21 mouse cellular contexts compared by ENCODE assay signal in the genomic region with DNA sequence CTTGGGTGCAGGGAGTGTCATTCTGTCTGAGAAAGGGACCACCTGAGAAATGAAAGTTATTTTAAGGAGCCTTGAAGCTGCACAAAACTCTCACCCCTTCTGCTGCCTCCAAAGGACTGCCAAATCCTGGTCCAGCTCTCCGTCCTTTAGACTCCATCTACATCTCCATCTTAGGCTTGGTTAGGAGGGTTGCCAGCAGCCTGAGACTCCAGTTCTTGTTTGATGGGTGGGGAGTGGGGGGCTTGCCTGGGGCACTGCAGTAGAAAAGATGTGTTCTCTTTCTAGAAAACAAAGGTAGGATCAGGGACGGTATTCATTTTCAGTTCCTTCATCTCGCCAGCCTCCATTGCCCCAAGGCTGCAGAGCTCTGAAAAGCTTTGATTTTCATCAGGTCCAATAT. TPM values are rescaled to one million over a fixed set of nuclear protein-coding genes. Genes with fewer than 3 reads are reported as not detected.
A peak's percentile ranks its signal among the peaks of the same experiment; 100 is the strongest.
DNase-seq lines count a peak whose midpoint lies in the region; ATAC-seq and TF ChIP-seq lines count a peak whose summit lies in the region.
"Had no signal": no experiment of that assay in that cellular context is flagged by ENCODE, and none has a peak within 500 bp of the region (broad histone marks: within the 10 kb centered on the region; RNA-seq: fewer than 3 reads in every experiment).

No protein-coding gene starts in this region.

- H3K27me3 ChIP-seq in kidney, postnatal 0 days (ENCODE audit: insufficient read depth, low read length): 0 out of 2 replicates have a peak, but pooled peaks cover 8% of the 10 kb centered on the region
- peaks cover 98% of the 10 kb centered on the region for H3K27me3 ChIP-seq in intestine, postnatal 0 days (replicated peaks; ENCODE audit: control insufficient read depth, insufficient read depth, low read length)
- peaks cover 17% of the 10 kb centered on the region; the same call in 1 of the 2 replicates for H3K27me3 ChIP-seq in neural tube, embryonic 11.5 days (ENCODE audit: control insufficient read depth, insufficient read depth, low read length)

- intact Hi-C loops in heart, postnatal 36 days (cut with DNase I): no loop called here

- peak overlapping the region; percentile 45 for H3K4me3 ChIP-seq in kidney, postnatal 0 days (replicated peaks; ENCODE audit: low read depth, low read length)
- peak overlapping the region; percentile 39 for H3K4me3 ChIP-seq in intestine, postnatal 0 days (ENCODE audit: low read depth, low read length)
- H3K4me3 ChIP-seq in neural tube, embryonic 11.5 days (ENCODE audit: low read depth, low read length): peak overlapping the region; percentile 66
- H3K4me3 ChIP-seq: embryonic facial prominence, embryonic 10.5 days; left cerebral cortex, adult 2 months; midbrain, embryonic 13.5 days had no signal

- TF ChIP-seq CTCF in kidney, postnatal 0 days (IDR thresholded peaks at IDR 0.05; ENCODE audit: low read depth): no peak
- TF ChIP-seq CTCF in intestine, postnatal 0 days (IDR thresholded peaks at IDR 0.05; ENCODE audit: low read depth): no peak

- H3K4me1 ChIP-seq in kidney, postnatal 0 days (replicated peaks; ENCODE audit: insufficient read depth, low read length): peaks cover 20% of the 10 kb centered on the region; the same call in 1 of the 2 replicates
- H3K4me1 ChIP-seq in intestine, postnatal 0 days (replicated peaks; ENCODE audit: control insufficient read depth, insufficient read depth, low read length): no peaks in the 10 kb centered on the region
- H3K4me1 ChIP-seq in neural tube, embryonic 11.5 days (ENCODE audit: control insufficient read depth, insufficient read depth, low read length): peaks cover 13% of the 10 kb centered on the region; the same call in 1 of the 2 replicates

- peak overlapping the region; percentile 92 for H3K27ac ChIP-seq in kidney, postnatal 0 days
- H3K27ac ChIP-seq in intestine, postnatal 0 days (ENCODE audit: low read depth, low read length): 0 out of 2 replicates have a peak overlapping the region, but pooled peaks have one; percentile 9
- peak overlapping the region; percentile 88 for H3K27ac ChIP-seq in neural tube, embryonic 11.5 days (ENCODE audit: low read depth, low read length)
- H3K27ac ChIP-seq: embryonic facial prominence, embryonic 10.5 days; left cerebral cortex, adult 2 months; macrophage; midbrain, embryonic 13.5 days had no signal

- H3K36me3 ChIP-seq in kidney, postnatal 0 days (ENCODE audit: insufficient read depth, low read length): no peaks in the 10 kb centered on the region
- no peaks in the 10 kb centered on the region for H3K36me3 ChIP-seq in intestine, postnatal 0 days (ENCODE audit: control insufficient read depth, insufficient read depth)
- no peaks in the 10 kb centered on the region for H3K36me3 ChIP-seq in neural tube, embryonic 11.5 days (ENCODE audit: control insufficient read depth, insufficient read depth, low read length)
- H3K36me3 ChIP-seq: embryonic facial prominence, embryonic 10.5 days; midbrain, embryonic 13.5 days had no signal

- no peak for ATAC-seq in kidney, postnatal 0 days (replicated peaks; ENCODE audit: low FRiP score, low read depth)
- ATAC-seq in intestine, postnatal 0 days: no peak
- no peak for ATAC-seq in neural tube, embryonic 11.5 days (ENCODE audit: insufficient read depth, low FRiP score, low TSS enrichment)
- ATAC-seq: CD4-positive, CD25-positive, alpha-beta regulatory T cell, adult 4 months; forebrain, postnatal 0 days; hindbrain, embryonic 16.5 days; midbrain, embryonic 13.5 days had no signal

- peak overlapping the region; percentile 35 for H3K9ac ChIP-seq in kidney, postnatal 0 days (ENCODE audit: low read depth, low read length)
- no peak overlapping the region for H3K9ac ChIP-seq in intestine, postnatal 0 days (ENCODE audit: low read depth, low read length)
- H3K9ac ChIP-seq in neural tube, embryonic 11.5 days (ENCODE audit: low read length): peak overlapping the region; percentile 95
- H3K9ac ChIP-seq: forebrain, postnatal 0 days; lung, embryonic 14.5 days; midbrain, embryonic 13.5 days had no signal

- H3K9me3 ChIP-seq in kidney, postnatal 0 days (replicated peaks; ENCODE audit: low read length): no peaks in the 10 kb centered on the region
- H3K9me3 ChIP-seq in intestine, postnatal 0 days (ENCODE audit: control insufficient read depth): 0 out of 2 replicates have a peak, but pooled peaks cover 2% of the 10 kb centered on the region
- H3K9me3 ChIP-seq in neural tube, embryonic 11.5 days (ENCODE audit: control insufficient read depth, low read length): no peaks in the 10 kb centered on the region
- H3K9me3 ChIP-seq: embryonic facial prominence, embryonic 10.5 days; midbrain, embryonic 13.5 days had no signal

- DNase-seq in kidney, postnatal 0 days (ENCODE audit: low spot score): no peak
- DNase-seq in kidney, adult 8-10 months: no peak
- DNase-seq in neural tube, embryonic 11.5 days (ENCODE audit: low spot score): no peak
- DNase-seq in heart, postnatal 36 days: no peak
- DNase-seq in ovary, postnatal 14 days (ENCODE audit: low spot score): no peak
- no peak for DNase-seq in spleen, postnatal 10 days (ENCODE audit: low spot score in 2 of 2)
- DNase-seq: cerebellum, postnatal 14 days; forebrain, postnatal 0 days; gastrocnemius, postnatal 14 days; heart, postnatal 10 days; lung, embryonic 14.5 days had no signal

- 9% methylated on average over 3 of the region's 3 CpGs for WGBS in kidney, postnatal 0 days
- 9% methylated on average over 3 of the region's 3 CpGs for WGBS in intestine, postnatal 0 days
- 0% methylated on average over 3 of the region's 3 CpGs for WGBS in neural tube, embryonic 11.5 days

- peak overlapping the region; percentile 80 for H3K4me2 ChIP-seq in kidney, postnatal 0 days (ENCODE audit: low read length)
- H3K4me2 ChIP-seq in intestine, postnatal 0 days (replicated peaks; ENCODE audit: low read depth): peak overlapping the region; percentile 35
- peak overlapping the region; percentile 99 for H3K4me2 ChIP-seq in neural tube, embryonic 11.5 days (ENCODE audit: low read depth)
- H3K4me2 ChIP-seq: liver, embryonic 11.5 days; lung, embryonic 14.5 days; midbrain, embryonic 13.5 days had no signal

RNA-seq across cellular contexts. Expression of a gene that starts 0.6 kb away (rescaled TPM):
- polyA plus RNA-seq in kidney, postnatal 0 days (2015; fragmentation: Nextera tagmentation; extraction: Ambion mirVana): 7.8 and 9.3 TPM in 2 replicates
- 3.0 and 3.5 TPM in 2 replicates for polyA plus RNA-seq in intestine, postnatal 0 days (2015; fragmentation: Nextera tagmentation; extraction: Ambion mirVana)
- polyA plus RNA-seq in neural tube, embryonic 11.5 days (2014; fragmentation: Nextera tagmentation; extraction: Ambion mirVana): 95.9 and 96.4 TPM in 2 replicates
- under 1 TPM in 1 of 2 experiments, not detected in 1; 0.25 TPM for total RNA-seq in heart, postnatal 36 days (2021)
- total RNA-seq: forebrain, postnatal 0 days; layer of hippocampus, adult 18-20 months; left cerebral cortex, adult 2 months; neutrophil, adult 5-6 weeks had no signal
- polyA plus RNA-seq: CD4-positive, CD25-positive, alpha-beta regulatory T cell, adult 4 months; embryonic facial prominence, embryonic 10.5 days; forebrain, postnatal 0 days; lung, embryonic 14.5 days; macrophage; midbrain, embryonic 13.5 days had no signal

RNA-seq across cellular contexts. Expression of a gene that starts 7.0 kb away (rescaled TPM):
- 5.8 TPM in 2 replicates for polyA plus RNA-seq in kidney, postnatal 0 days (2015; fragmentation: Nextera tagmentation; extraction: Ambion mirVana)
- polyA plus RNA-seq in intestine, postnatal 0 days (2015; fragmentation: Nextera tagmentation; extraction: Ambion mirVana): 3.5 and 4.6 TPM in 2 replicates
- 63.7 and 67.1 TPM in 2 replicates for polyA plus RNA-seq in neural tube, embryonic 11.5 days (2014; fragmentation: Nextera tagmentation; extraction: Ambion mirVana)
- total RNA-seq in heart, postnatal 36 days (2021): not detected
- total RNA-seq: forebrain, postnatal 0 days; heart, postnatal 10 days; layer of hippocampus, adult 18-20 months; left cerebral cortex, adult 2 months; neutrophil, adult 5-6 weeks had no signal
- polyA plus RNA-seq: embryonic facial prominence, embryonic 10.5 days; forebrain, postnatal 0 days; lung, embryonic 14.5 days; macrophage; midbrain, embryonic 13.5 days had no signal

RNA-seq across cellular contexts. Expression of a gene that starts 21.2 kb away (rescaled TPM):
- 11.0 and 12.4 TPM in 2 replicates for polyA plus RNA-seq in kidney, postnatal 0 days (2015; fragmentation: Nextera tagmentation; extraction: Ambion mirVana)
- polyA plus RNA-seq in intestine, postnatal 0 days (2015; fragmentation: Nextera tagmentation; extraction: Ambion mirVana): 0.43 and 0.58 TPM in 2 replicates
- polyA plus RNA-seq in neural tube, embryonic 11.5 days (2014; fragmentation: Nextera tagmentation; extraction: Ambion mirVana): 36.1 and 40.0 TPM in 2 replicates
- not detected for total RNA-seq in heart, postnatal 36 days (2021)
- total RNA-seq: forebrain, postnatal 0 days; heart, postnatal 10 days; layer of hippocampus, adult 18-20 months; left cerebral cortex, adult 2 months; neutrophil, adult 5-6 weeks had no signal
- polyA plus RNA-seq: CD4-positive, CD25-positive, alpha-beta regulatory T cell, adult 4 months; embryonic facial prominence, embryonic 10.5 days; forebrain, postnatal 0 days; lung, embryonic 14.5 days; macrophage; midbrain, embryonic 13.5 days had no signal

RNA-seq across cellular contexts. Expression of a gene that starts 21.3 kb away (rescaled TPM):
- polyA plus RNA-seq in kidney, postnatal 0 days (2015; fragmentation: Nextera tagmentation; extraction: Ambion mirVana): 5.9 and 7.0 TPM in 2 replicates
- polyA plus RNA-seq in intestine, postnatal 0 days (2015; fragmentation: Nextera tagmentation; extraction: Ambion mirVana): 4.8 and 5.2 TPM in 2 replicates
- polyA plus RNA-seq in neural tube, embryonic 11.5 days (2014; fragmentation: Nextera tagmentation; extraction: Ambion mirVana): 62.6 and 67.3 TPM in 2 replicates
- not detected for total RNA-seq in heart, postnatal 36 days (2021)
- total RNA-seq: forebrain, postnatal 0 days; layer of hippocampus, adult 18-20 months; left cerebral cortex, adult 2 months; neutrophil, adult 5-6 weeks had no signal
- polyA plus RNA-seq: CD4-positive, CD25-positive, alpha-beta regulatory T cell, adult 4 months; forebrain, postnatal 0 days; macrophage had no signal

RNA-seq across cellular contexts. Expression of a gene that starts 30.2 kb away (rescaled TPM):
- polyA plus RNA-seq in kidney, postnatal 0 days (2015; fragmentation: Nextera tagmentation; extraction: Ambion mirVana): 2.7 and 3.9 TPM in 2 replicates
- polyA plus RNA-seq in intestine, postnatal 0 days (2015; fragmentation: Nextera tagmentation; extraction: Ambion mirVana): 3.4 and 3.9 TPM in 2 replicates
- 36.3 and 37.3 TPM in 2 replicates for polyA plus RNA-seq in neural tube, embryonic 11.5 days (2014; fragmentation: Nextera tagmentation; extraction: Ambion mirVana)
- not detected for total RNA-seq in heart, postnatal 36 days (2021)
- total RNA-seq: forebrain, postnatal 0 days; layer of hippocampus, adult 18-20 months; left cerebral cortex, adult 2 months; neutrophil, adult 5-6 weeks had no signal
- polyA plus RNA-seq: CD4-positive, CD25-positive, alpha-beta regulatory T cell, adult 4 months; forebrain, postnatal 0 days; macrophage had no signal

Comparison
In these comparisons a context has a peak if more than half of its experiments do, and no peak if none do; other contexts are left out.
1. H3K27ac ChIP-seq: peak in every context shown above with its lines; median percentile 92 in kidney, postnatal 0 days; 88 in neural tube, embryonic 11.5 days; 9 in intestine, postnatal 0 days.
2. H3K4me2 ChIP-seq: peak in every context shown above with its lines; median percentile 99 in neural tube, embryonic 11.5 days; 80 in kidney, postnatal 0 days; 35 in intestine, postnatal 0 days.